Mouse (Mus musculus): ENCODE measurements around the gene Gipc1. TPM values are rescaled to one million over a fixed set of nuclear protein-coding genes. Genes with fewer than 3 reads are reported as not detected.

The Gipc1 gene
- total and polyA plus RNA-seq, 3 experiments: 21.0 to 25.8 (median 22.6) TPM

GRCm38 (mm10) chr8:83679866-83680265 is 27.4 kb downstream of the Gipc1 start:
- Histone ChIP-seq H3K27ac (ENCODE audit: insufficient read depth, low read depth) (no peak overlapping the region), H3K4me2 (ENCODE audit: insufficient read depth, low read depth, poor library complexity, severe bottlenecking) (no peak overlapping the region), H3K9ac (ENCODE audit: insufficient read depth, low read depth) (no peak overlapping the region), H3K79me2 (replicated peaks; ENCODE audit: control insufficient read depth, extremely low read depth, insufficient read depth, poor library complexity, severe bottlenecking) (no peaks in the 10 kb centered on the region), H3K4me1 (ENCODE audit: control insufficient read depth in 1 of 2, insufficient read depth in 2 of 2) (no peaks in the 10 kb centered on the region), H3K4me3 (replicated peaks in 1 of 3; ENCODE audit: low read depth in 2 of 3, low read length in 2 of 3, poor library complexity in 1 of 3) (no peak overlapping the region), H3K27me3 (replicated peaks) (no peaks in the 10 kb centered on the region), H3K9me3 (replicated peaks; ENCODE audit: low read length) (no peaks in the 10 kb centered on the region), H3K36me3 (replicated peaks in 1 of 2; ENCODE audit: control insufficient read depth in 1 of 2, insufficient read depth in 1 of 2, low read length in 1 of 2) (peaks cover 79 to 97% of the 10 kb centered on the region in 2 experiments)
- in situ Hi-C loops (cut with MboI; ENCODE audit: low pct_ligation_motif_present, low pct_unique_long_range_greater_than_20kb, low sequenced_read_pairs) (no loop called here), dilution Hi-C loops (cut with MboI; ENCODE audit: extremely low pct_ligation_motif_present, extremely low pct_unique_long_range_greater_than_20kb, low sequenced_read_pairs) (no loop called here)
- no peak for DNase-seq (ENCODE audit: extremely low read depth)
- no peak for TF ChIP-seq MEF2A (IDR thresholded peaks at IDR 0.05; ENCODE audit: borderline replicate concordance, low read depth, low read length)
- TF ChIP-seq KAT2A (IDR thresholded peaks at IDR 0.05; ENCODE audit: insufficient replicate concordance, low read length): no peak
- no peak for TF ChIP-seq HCFC1 (IDR thresholded peaks at IDR 0.05; ENCODE audit: low read depth, low read length)
- no peak for TF ChIP-seq GABPA (IDR thresholded peaks at IDR 0.05; ENCODE audit: insufficient replicate concordance, low read depth, low read length)
- no peak for TF ChIP-seq SIN3A (IDR thresholded peaks at IDR 0.05; ENCODE audit: low read length)
- TF ChIP-seq ZNF384 (IDR thresholded peaks at IDR 0.05; ENCODE audit: low read depth, low read length): no peak
- TF ChIP-seq EP300 (IDR thresholded peaks at IDR 0.05; ENCODE audit: low read length): no peak
- no peak for TF ChIP-seq JUND (conservative IDR thresholded peaks at IDR 0.05; ENCODE audit: low read depth, low read length)
- TF ChIP-seq ETS1 (conservative IDR thresholded peaks at IDR 0.05; ENCODE audit: low read depth, low read length): no peak
- no peak for TF ChIP-seq NRF1 (IDR thresholded peaks at IDR 0.05; ENCODE audit: low read depth, low read length)

- in situ Hi-C loops (cut with MboI; ENCODE audit: low pct_ligation_motif_present, low pct_unique_long_range_greater_than_20kb, low sequenced_read_pairs): no loop called here
- TF ChIP-seq CHD2 (IDR thresholded peaks at IDR 0.05; ENCODE audit: low read length) (no peak), ZMIZ1 (IDR thresholded peaks at IDR 0.05; ENCODE audit: low read depth, low read length) (no peak), UBTF (IDR thresholded peaks at IDR 0.05; ENCODE audit: low read depth, low read length) (no peak), KAT2A (IDR thresholded peaks at IDR 0.05; ENCODE audit: insufficient replicate concordance, low read length) (no peak), POLR2AphosphoS2 (IDR thresholded peaks at IDR 0.05; ENCODE audit: low read depth, low read length) (no peak), TCF12 (IDR thresholded peaks at IDR 0.05; ENCODE audit: low read depth, low read length) (no peak), USF2 (conservative IDR thresholded peaks at IDR 0.05; ENCODE audit: low read depth, low read length) (no peak), JUN (IDR thresholded peaks at IDR 0.05; ENCODE audit: insufficient read depth, low read depth, low read length) (no peak), POLR2A (IDR thresholded peaks at IDR 0.05; ENCODE audit: low read depth, low read length) (no peak), USF1 (IDR thresholded peaks at IDR 0.05; ENCODE audit: low read depth, low read length) (no peak), MYC (IDR thresholded peaks at IDR 0.05; ENCODE audit: low read depth, low read length) (no peak), JUND (conservative IDR thresholded peaks at IDR 0.05; ENCODE audit: low read depth, low read length) (no peak), CHD1 (IDR thresholded peaks at IDR 0.05; ENCODE audit: low read depth, low read length) (no peak), PAX5 (IDR thresholded peaks at IDR 0.05; ENCODE audit: low read length) (no peak), SIN3A (IDR thresholded peaks at IDR 0.05; ENCODE audit: low read length) (no peak), GABPA (IDR thresholded peaks at IDR 0.05; ENCODE audit: insufficient replicate concordance, low read depth, low read length) (no peak), RCOR1 (conservative IDR thresholded peaks at IDR 0.05; ENCODE audit: low read depth, low read length) (no peak), MAX (IDR thresholded peaks at IDR 0.05; ENCODE audit: low read length) (no peak)
- Histone ChIP-seq H3K4me3 (replicated peaks in 1 of 3; ENCODE audit: low read depth in 2 of 3, low read length in 2 of 3, poor library complexity in 1 of 3) (no peak overlapping the region), H3K79me2 (replicated peaks; ENCODE audit: control insufficient read depth, extremely low read depth, insufficient read depth, poor library complexity, severe bottlenecking) (no peaks in the 10 kb centered on the region), H3K36me3 (replicated peaks in 1 of 2; ENCODE audit: control insufficient read depth in 1 of 2, insufficient read depth in 1 of 2, low read length in 1 of 2) (peaks cover 83 to 97% of the 10 kb centered on the region in 2 experiments), H3K27me3 (replicated peaks) (no peaks in the 10 kb centered on the region), H3K4me2 (ENCODE audit: insufficient read depth, low read depth, poor library complexity, severe bottlenecking) (no peak overlapping the region), H3K9me3 (replicated peaks; ENCODE audit: low read length) (no peaks in the 10 kb centered on the region), H3K27ac (ENCODE audit: insufficient read depth, low read depth) (no peak overlapping the region), H3K4me1 (ENCODE audit: control insufficient read depth in 1 of 2, insufficient read depth in 2 of 2) (no peaks in the 10 kb centered on the region), H3K9ac (ENCODE audit: insufficient read depth, low read depth) (no peak overlapping the region)
- dilution Hi-C loops (cut with MboI; ENCODE audit: extremely low pct_ligation_motif_present, extremely low pct_unique_long_range_greater_than_20kb, low sequenced_read_pairs): no loop called here
- DNase-seq (ENCODE audit: extremely low read depth): no peak
These were observed 28.1 kb downstream of the Gipc1 start for GRCm38 (mm10) chr8:83680603-83681002.
